Mouse (Mus musculus): ENCODE data around the gene Sbno1. TPM values are rescaled to one million over a fixed set of nuclear protein-coding genes. Genes with fewer than 3 reads are reported as not detected.

Sbno1 gene
- polyA plus RNA-seq, 1 experiment from 2014 or later: 49.3 TPM

DNA sequence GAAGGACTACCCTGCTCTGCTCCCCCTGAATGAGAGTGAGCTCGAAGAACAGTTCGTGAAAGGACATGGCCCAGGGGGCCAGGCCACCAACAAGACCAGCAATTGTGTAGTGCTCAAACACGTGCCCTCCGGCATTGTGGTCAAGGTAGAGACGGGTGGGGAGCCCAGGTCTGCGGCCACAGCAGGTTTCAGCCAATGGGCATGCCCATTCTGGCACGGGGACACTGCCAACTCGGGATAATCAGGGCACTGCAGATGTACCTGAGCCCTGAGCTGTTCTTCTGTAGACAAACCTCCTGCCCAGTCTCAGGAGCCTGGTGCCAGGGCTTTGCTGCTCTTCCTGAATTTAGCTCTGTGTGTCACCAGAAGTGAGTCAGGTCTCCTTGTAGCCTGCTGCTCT is 87.0 kb downstream of the Sbno1 start:
- Histone ChIP-seq H3K4me2 (replicated peaks; ENCODE audit: low read depth) (no peak overlapping the region), H3K27ac (ENCODE audit: low read depth, low read length) (no peak overlapping the region), H3K27me3 (replicated peaks; ENCODE audit: control insufficient read depth, insufficient read depth, low read length) (no peaks in the 10 kb centered on the region), H3K4me1 (replicated peaks; ENCODE audit: control insufficient read depth, insufficient read depth, low read length) (no peaks in the 10 kb centered on the region), H3K36me3 (ENCODE audit: control insufficient read depth, insufficient read depth) (no peaks in the 10 kb centered on the region; the same call in 1 of the 2 replicates), H3K9me3 (ENCODE audit: control insufficient read depth) (no peaks in the 10 kb centered on the region), H3K4me3 (ENCODE audit: low read depth, low read length) (no peak overlapping the region), H3K9ac (ENCODE audit: low read depth, low read length) (no peak overlapping the region)
- no peak for ATAC-seq
- no peak for TF ChIP-seq CTCF (IDR thresholded peaks at IDR 0.05; ENCODE audit: low read depth)
- 93% methylated on average over 8 of the region's 8 CpGs for WGBS

DNA sequence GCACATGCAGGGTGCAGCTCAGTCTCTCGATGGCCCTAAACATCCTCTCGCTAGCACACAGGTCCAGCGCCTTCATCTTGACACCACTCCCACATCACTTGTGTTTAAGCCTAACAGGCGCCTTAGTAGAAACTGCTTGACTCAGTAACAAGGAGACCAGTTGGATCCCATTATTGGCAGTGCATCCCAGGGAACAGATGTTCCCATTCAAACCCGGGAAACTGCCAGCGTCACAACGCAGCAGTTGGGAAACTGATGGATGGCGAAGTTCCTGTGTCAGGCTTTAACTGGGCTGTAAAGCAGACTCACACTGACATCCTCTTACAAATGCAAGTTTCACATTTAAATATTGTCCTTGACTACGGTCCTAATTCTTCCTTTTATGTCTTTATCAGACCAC is 87.9 kb downstream of the Sbno1 start:
- 59% methylated on average over 9 of the region's 9 CpGs for WGBS
- no peak overlapping the region for H3K4me2 ChIP-seq (replicated peaks; ENCODE audit: low read depth)
- no peaks in the 10 kb centered on the region; the same call in 1 of the 2 replicates for H3K36me3 ChIP-seq (ENCODE audit: control insufficient read depth, insufficient read depth)
- no peak overlapping the region for H3K9ac ChIP-seq (ENCODE audit: low read depth, low read length)
- ATAC-seq: no peak
- H3K4me1 ChIP-seq (replicated peaks; ENCODE audit: control insufficient read depth, insufficient read depth, low read length): no peaks in the 10 kb centered on the region
- TF ChIP-seq CTCF (IDR thresholded peaks at IDR 0.05; ENCODE audit: low read depth): no peak
- no peaks in the 10 kb centered on the region for H3K9me3 ChIP-seq (ENCODE audit: control insufficient read depth)
- no peak overlapping the region for H3K27ac ChIP-seq (ENCODE audit: low read depth, low read length)
- no peaks in the 10 kb centered on the region for H3K27me3 ChIP-seq (replicated peaks; ENCODE audit: control insufficient read depth, insufficient read depth, low read length)
- H3K4me3 ChIP-seq (ENCODE audit: low read depth, low read length): no peak overlapping the region

DNA sequence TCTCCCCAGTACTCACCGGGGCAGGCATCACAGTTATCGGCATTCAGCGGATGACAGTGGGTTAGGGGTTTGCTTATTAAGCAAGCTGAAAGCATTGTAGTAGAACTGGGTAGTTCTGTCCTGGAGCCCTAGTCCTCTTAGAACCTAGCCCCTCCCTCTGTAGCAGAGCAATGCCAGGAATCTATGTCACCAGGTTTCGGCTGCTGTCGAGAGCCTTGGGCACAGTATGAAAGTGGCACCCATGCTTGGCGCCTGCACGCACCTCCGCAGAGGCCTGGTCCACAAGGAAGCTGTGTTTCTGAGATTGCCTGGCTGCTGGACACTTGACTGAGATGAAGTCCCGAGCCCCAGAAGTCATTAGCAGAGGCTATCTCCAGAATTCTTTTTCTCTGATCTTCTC is 88.7 kb downstream of the Sbno1 start:
- Histone ChIP-seq H3K9me3 (ENCODE audit: control insufficient read depth) (no peaks in the 10 kb centered on the region), H3K36me3 (ENCODE audit: control insufficient read depth, insufficient read depth) (no peaks in the 10 kb centered on the region; the same call in 1 of the 2 replicates), H3K9ac (ENCODE audit: low read depth, low read length) (no peak overlapping the region), H3K27me3 (replicated peaks; ENCODE audit: control insufficient read depth, insufficient read depth, low read length) (no peaks in the 10 kb centered on the region), H3K4me1 (replicated peaks; ENCODE audit: control insufficient read depth, insufficient read depth, low read length) (no peaks in the 10 kb centered on the region), H3K27ac (ENCODE audit: low read depth, low read length) (no peak overlapping the region), H3K4me2 (replicated peaks; ENCODE audit: low read depth) (no peak overlapping the region), H3K4me3 (ENCODE audit: low read depth, low read length) (no peak overlapping the region)
- WGBS: 87% methylated on average over 9 of the region's 9 CpGs
- TF ChIP-seq CTCF (IDR thresholded peaks at IDR 0.05; ENCODE audit: low read depth): no peak
- ATAC-seq: no peak

DNA sequence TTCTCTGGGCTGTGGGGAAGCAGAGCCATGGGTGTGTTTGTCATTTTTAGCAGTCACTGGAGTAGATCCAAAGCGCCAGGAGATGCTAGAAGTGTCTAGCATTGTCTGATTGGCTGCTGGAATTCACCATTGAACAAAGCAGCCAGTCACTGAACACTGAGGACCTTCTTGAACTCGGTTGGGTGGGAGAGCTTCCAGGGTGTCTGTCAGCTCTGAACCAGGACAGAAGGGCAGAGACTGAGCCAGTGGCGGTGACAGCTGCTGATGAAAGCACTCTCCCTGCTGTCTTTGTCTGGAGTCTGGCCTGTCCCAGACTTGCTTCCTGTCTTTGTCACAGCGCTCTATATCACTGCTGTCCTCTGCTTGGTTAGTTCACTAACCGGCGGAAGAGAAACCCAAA is 91.4 kb downstream of the Sbno1 start:
- Histone ChIP-seq H3K4me3 (ENCODE audit: low read depth, low read length) (no peak overlapping the region), H3K36me3 (ENCODE audit: control insufficient read depth, insufficient read depth) (no peaks in the 10 kb centered on the region; the same call in 1 of the 2 replicates), H3K9ac (ENCODE audit: low read depth, low read length) (no peak overlapping the region), H3K27ac (ENCODE audit: low read depth, low read length) (no peak overlapping the region), H3K9me3 (ENCODE audit: control insufficient read depth) (no peaks in the 10 kb centered on the region), H3K4me1 (replicated peaks; ENCODE audit: control insufficient read depth, insufficient read depth, low read length) (no peaks in the 10 kb centered on the region), H3K4me2 (replicated peaks; ENCODE audit: low read depth) (no peak overlapping the region), H3K27me3 (replicated peaks; ENCODE audit: control insufficient read depth, insufficient read depth, low read length) (no peaks in the 10 kb centered on the region)
- no peak for ATAC-seq
- WGBS: 58% methylated on average over 6 of the region's 6 CpGs
- no peak for TF ChIP-seq CTCF (IDR thresholded peaks at IDR 0.05; ENCODE audit: low read depth)

DNA sequence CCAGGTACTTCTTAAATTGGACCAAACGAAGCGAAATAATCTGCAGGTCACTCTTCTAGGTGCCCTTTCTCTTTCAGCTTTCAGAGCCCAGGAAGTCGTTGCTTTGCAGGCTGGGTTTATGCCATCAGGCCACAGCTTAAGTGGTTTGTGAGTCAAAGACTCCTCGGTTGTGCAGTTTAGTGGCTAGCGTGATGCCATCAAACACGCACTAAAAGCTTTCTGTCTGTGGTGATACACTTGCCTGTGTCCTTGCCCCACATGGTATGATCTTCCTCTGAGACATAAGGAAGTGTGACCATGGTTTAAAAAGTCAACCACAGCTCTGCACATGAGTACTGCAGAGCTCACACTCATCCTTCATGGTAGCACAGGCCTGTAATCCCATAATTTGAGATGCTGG is 95.7 kb downstream of the Sbno1 start:
- Histone ChIP-seq H3K27me3 (replicated peaks; ENCODE audit: control insufficient read depth, insufficient read depth, low read length) (no peaks in the 10 kb centered on the region), H3K27ac (ENCODE audit: low read depth, low read length) (no peak overlapping the region), H3K4me1 (replicated peaks; ENCODE audit: control insufficient read depth, insufficient read depth, low read length) (no peaks in the 10 kb centered on the region), H3K9me3 (ENCODE audit: control insufficient read depth) (no peaks in the 10 kb centered on the region), H3K9ac (ENCODE audit: low read depth, low read length) (no peak overlapping the region), H3K4me2 (replicated peaks; ENCODE audit: low read depth) (no peak overlapping the region), H3K36me3 (ENCODE audit: control insufficient read depth, insufficient read depth) (no peaks in the 10 kb centered on the region), H3K4me3 (ENCODE audit: low read depth, low read length) (no peak overlapping the region)
- ATAC-seq: no peak
- WGBS: 89% methylated on average over 6 of the region's 6 CpGs
- TF ChIP-seq CTCF (IDR thresholded peaks at IDR 0.05; ENCODE audit: low read depth): no peak

DNA sequence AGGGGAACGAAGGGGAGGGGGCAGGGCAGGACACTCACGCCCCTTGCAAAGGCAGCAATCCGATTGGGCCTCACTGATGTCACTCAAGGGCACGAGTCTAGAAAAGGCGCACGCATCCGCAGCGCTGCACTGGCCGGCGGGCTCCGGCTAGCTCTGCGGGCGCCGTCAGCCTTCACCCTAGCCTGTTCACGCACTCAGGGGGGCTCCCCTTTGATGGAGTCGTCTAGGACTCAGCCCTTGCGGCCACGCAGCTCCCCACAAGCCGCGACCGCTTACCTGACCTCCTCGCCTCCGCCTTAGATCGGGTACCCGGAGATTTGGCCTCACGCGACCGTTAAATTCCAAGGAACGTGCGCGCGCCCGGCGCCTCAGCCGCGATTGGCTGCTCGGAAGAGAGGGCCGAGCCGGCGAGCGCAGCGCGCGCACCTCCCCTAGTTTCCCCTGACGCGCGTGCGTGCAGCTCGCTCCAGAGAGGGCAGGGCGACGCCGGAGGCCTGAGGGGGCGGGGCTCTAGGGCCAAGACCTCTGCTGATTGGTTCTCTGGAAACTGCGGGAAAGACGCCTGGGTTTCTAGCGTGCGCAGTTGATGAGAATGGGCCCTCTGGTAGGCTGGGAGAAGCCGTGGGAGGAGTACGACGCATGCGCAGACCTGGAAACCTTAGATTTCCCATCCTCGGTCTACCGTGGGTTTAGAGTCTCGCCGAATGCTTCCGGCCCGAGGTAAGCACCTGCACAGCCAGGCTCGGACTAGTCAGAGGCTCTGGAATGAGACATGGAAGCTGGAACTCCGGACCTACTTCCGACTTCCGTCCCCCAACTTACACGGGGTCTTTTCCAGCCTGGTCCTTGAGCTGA is 98.1 kb downstream of the Sbno1 start, which contains the start of the genes Mphosph9 and 2810006K23Rik:
Gene Mphosph9, minus strand, starts transcription at position 463 of the 855 bp plus-strand sequence.
Gene 2810006K23Rik, plus strand, starts transcription at position 580 of the 855 bp plus-strand sequence.
- Histone ChIP-seq H3K4me1 (replicated peaks; ENCODE audit: control insufficient read depth, insufficient read depth, low read length) (no peaks in the 10 kb centered on the region), H3K9ac (ENCODE audit: low read depth, low read length) (peak within 1 kb of the TSS; percentile 50), H3K27ac (ENCODE audit: low read depth, low read length) (peak within 1 kb of the TSS; percentile 80), H3K4me3 (ENCODE audit: low read depth, low read length) (peak within 1 kb of the TSS; percentile 61), H3K27me3 (replicated peaks; ENCODE audit: control insufficient read depth, insufficient read depth, low read length) (no peaks in the 10 kb centered on the region), H3K36me3 (ENCODE audit: control insufficient read depth, insufficient read depth) (peaks cover 3% of the 10 kb centered on the region; the same call in 1 of the 2 replicates), H3K4me2 (replicated peaks; ENCODE audit: low read depth) (peak within 1 kb of the TSS; percentile 81), H3K9me3 (ENCODE audit: control insufficient read depth) (no peaks in the 10 kb centered on the region)
- under 1% methylated on average over 72 of the region's 72 CpGs for WGBS
- TF ChIP-seq CTCF (IDR thresholded peaks at IDR 0.05; ENCODE audit: low read depth): 0 out of 2 replicates have a peak, but pooled peaks have one; percentile 10
- peak; percentile 99 for ATAC-seq

Data from intestine, postnatal 0 days (tissue).